Mouse (Mus musculus) MEL (cell line): Measurements from ENCODE around the gene Anxa4. TPM values are rescaled to one million over a fixed set of nuclear protein-coding genes. Genes with fewer than 3 reads are reported as not detected.

Experiments
- DNase-seq: peaks from one replicate; pipeline ENCODE4 v3.0.0; 2011; ENCODE audit warnings: low read depth, low spot score
- H3K27ac ChIP-seq: 2 replicates; pipeline ENCODE4 v1.5.1; 2012; ENCODE audit warnings: low read depth, mild to moderate bottlenecking, control low read depth, low read length, moderate library complexity; ENCODE audit not compliant: control insufficient read depth
- H3K27me3 ChIP-seq, 2 experiments: fragments of 150-350 bp in 1 of 2; sonication (generic) in 1 of 2; 2 replicates each; pipeline ENCODE4 v1.6.1; 2012; ENCODE audit warnings: low read length in 2 of 2, mild to moderate bottlenecking in 2 of 2, improper control_type of control experiment in 1 of 2, moderate library complexity in 1 of 2; ENCODE audit not compliant: insufficient read depth in 2 of 2, control insufficient read depth in 1 of 2
- H3K36me3 ChIP-seq, 2 experiments: 2 replicates each; pipeline ENCODE4 v1.6.1; 2012 to 2014; ENCODE audit warnings: low read length in 2 of 2, improper control_type of control experiment in 1 of 2, inconsistent platforms in 1 of 2, mild to moderate bottlenecking in 1 of 2; ENCODE audit not compliant: insufficient read depth in 2 of 2, control insufficient read depth in 1 of 2
- H3K4me1 ChIP-seq, 2 experiments: fragments of 150-350 bp in 1 of 2; sonication (generic) in 1 of 2; 2 replicates each; pipeline ENCODE4 v1.6.1; 2012; ENCODE audit warnings: low read length in 2 of 2, improper control_type of control experiment in 1 of 2, mild to moderate bottlenecking in 1 of 2; ENCODE audit not compliant: insufficient read depth in 2 of 2, control insufficient read depth in 1 of 2
- H3K4me3 ChIP-seq, 2 experiments: fragments of 150-350 bp in 1 of 2; sonication (generic) in 1 of 2; 2 replicates each; pipeline ENCODE4 v1.5.1; 2012; ENCODE audit warnings: low read depth in 2 of 2, low read length in 2 of 2, mild to moderate bottlenecking in 2 of 2, moderate library complexity in 2 of 2, control low read depth in 1 of 2, improper control_type of control experiment in 1 of 2; ENCODE audit not compliant: control insufficient read depth in 1 of 2, insufficient read depth in 1 of 2
- H3K79me2 ChIP-seq: 2 replicates; pipeline ENCODE4 v1.6.1; 2012; ENCODE audit warnings: mild to moderate bottlenecking, low read length, moderate library complexity; ENCODE audit not compliant: control insufficient read depth, poor library complexity, insufficient read depth
- H3K9ac ChIP-seq: 2 replicates; pipeline ENCODE4 v1.6.1; 2012; ENCODE audit warnings: low read depth, mild to moderate bottlenecking, control low read depth, low read length, moderate library complexity; ENCODE audit not compliant: control insufficient read depth, poor library complexity, severe bottlenecking
- H3K9me3 ChIP-seq: fragments of 150-350 bp; sonication (generic); replicated peaks from 2 replicates; pipeline ENCODE4 v1.6.1; 2012; ENCODE audit warnings: mild to moderate bottlenecking, low read length, improper control_type of control experiment, moderate library complexity; ENCODE audit not compliant: insufficient read depth
- CHD2 ChIP-seq: IDR thresholded peaks from 2 replicates; pipeline ENCODE4 v1.6.1; 2011; ENCODE audit warnings: low read length, improper control_type of control experiment
- E2F4 ChIP-seq: IDR thresholded peaks from 2 replicates; pipeline ENCODE4 v1.6.1; 2011; ENCODE audit warnings: low read depth, low read length, improper control_type of control experiment, borderline replicate concordance
- KAT2A ChIP-seq: conservative IDR thresholded peaks from 2 replicates; pipeline ENCODE4 v1.6.1; 2012; ENCODE audit warnings: low read depth, low read length, improper control_type of control experiment, inconsistent platforms
- MAFK ChIP-seq: IDR thresholded peaks from 2 replicates; pipeline ENCODE4 v1.6.1; 2011; ENCODE audit warnings: low read depth, mild to moderate bottlenecking, low read length, improper control_type of control experiment, borderline replicate concordance
- MAX ChIP-seq: IDR thresholded peaks from 2 replicates; pipeline ENCODE4 v1.6.1; 2011; ENCODE audit warnings: low read length, improper control_type of control experiment
- MYB ChIP-seq: IDR thresholded peaks from 2 replicates; pipeline ENCODE4 v1.6.1; 2011; ENCODE audit warnings: mild to moderate bottlenecking, low read depth, low read length, improper control_type of control experiment
- MYC ChIP-seq: IDR thresholded peaks from 2 replicates; pipeline ENCODE4 v1.6.1; 2011; ENCODE audit warnings: low read depth, mild to moderate bottlenecking, low read length, improper control_type of control experiment, moderate library complexity
- NELFE ChIP-seq: IDR thresholded peaks from 2 replicates; pipeline ENCODE4 v1.6.1; 2011; ENCODE audit warnings: low read depth, low read length, improper control_type of control experiment
- NRF1 ChIP-seq: IDR thresholded peaks from 2 replicates; pipeline ENCODE4 v1.6.1; 2014; ENCODE audit warnings: low read depth, mild to moderate bottlenecking, inconsistent platforms, low read length, improper control_type of control experiment, moderate library complexity; ENCODE audit not compliant: poor library complexity, insufficient read depth, severe bottlenecking
- POLR2AphosphoS2 ChIP-seq: IDR thresholded peaks from 2 replicates; pipeline ENCODE4 v1.6.1; 2011; ENCODE audit warnings: low read length, improper control_type of control experiment
- SIN3A ChIP-seq: IDR thresholded peaks from 2 replicates; pipeline ENCODE4 v1.6.1; 2012; ENCODE audit warnings: low read length, improper control_type of control experiment, inconsistent platforms
- TAL1 ChIP-seq: IDR thresholded peaks from 2 replicates; pipeline ENCODE4 v1.6.1; 2012; ENCODE audit warnings: mild to moderate bottlenecking, inconsistent platforms, low read length, moderate library complexity, mixed read lengths
- TCF12 ChIP-seq: IDR thresholded peaks from 2 replicates; pipeline ENCODE4 v1.6.1; 2014; ENCODE audit warnings: low read depth, mild to moderate bottlenecking, inconsistent platforms, low read length, improper control_type of control experiment, moderate library complexity
- USF1 ChIP-seq: IDR thresholded peaks from 2 replicates; pipeline ENCODE4 v1.6.1; 2014; ENCODE audit warnings: low read depth, mild to moderate bottlenecking, inconsistent platforms, low read length, improper control_type of control experiment, moderate library complexity
- USF2 ChIP-seq, 2 experiments: IDR thresholded peaks; 2 replicates each; pipeline ENCODE4 v1.6.1; 2011 to 2012; ENCODE audit warnings: improper control_type of control experiment in 2 of 2, low read length in 2 of 2, borderline replicate concordance in 1 of 2, inconsistent platforms in 1 of 2, low read depth in 1 of 2, mild to moderate bottlenecking in 1 of 2; ENCODE audit not compliant: insufficient read depth in 1 of 2
- ZC3H11A ChIP-seq: IDR thresholded peaks from 2 replicates; pipeline ENCODE4 v1.6.1; 2012; ENCODE audit warnings: low read depth, mild to moderate bottlenecking, inconsistent platforms, low read length, improper control_type of control experiment
- ZKSCAN1 ChIP-seq: IDR thresholded peaks from 2 replicates; pipeline ENCODE4 v1.6.1; 2012; ENCODE audit warnings: low read depth, mild to moderate bottlenecking, inconsistent platforms, low read length, improper control_type of control experiment, moderate library complexity
- ZMIZ1 ChIP-seq: IDR thresholded peaks from 2 replicates; pipeline ENCODE4 v1.6.1; 2012; ENCODE audit warnings: low read depth, mild to moderate bottlenecking, inconsistent platforms, low read length, improper control_type of control experiment, moderate library complexity
- ZNF384 ChIP-seq: IDR thresholded peaks from 2 replicates; pipeline ENCODE4 v1.6.1; 2012; ENCODE audit warnings: low read depth, mild to moderate bottlenecking, inconsistent platforms, low read length, improper control_type of control experiment
- polyA plus RNA-seq, 2 experiments: library from polyadenylated mRNA; stranded (reverse) in 1 of 2; unstranded in 1 of 2; fragments of >175 nt in 1 of 2; fragments of >200 nt in 1 of 2; gene quantifications; 2 replicates each; pipeline versions ENCODE4 v1.2.1 to v1.2.4; 2012; ENCODE audit warnings: low replicate concordance in 2 of 2, low read depth in 1 of 2; ENCODE audit not compliant: insufficient read length in 2 of 2, insufficient read depth in 1 of 2, missing spikeins in 1 of 2
- total RNA-seq: library from RNA; depleted of rRNA; stranded (reverse); fragments of 300-350 nt; gene quantifications from 2 replicates; pipeline ENCODE4 v1.2.3, GENCODE M21; 2012

The Anxa4 gene
- total and polyA plus RNA-seq, 3 experiments, result 31.1 to 176 (median 53.6) TPM

GRCm38 (mm10) chr6:86815436-86815835 lies 22.1 kb upstream of the Anxa4 start:
- no peaks in the 10 kb centered on the region for H3K27me3 ChIP-seq
- H3K36me3 ChIP-seq, result no peaks in the 10 kb centered on the region; a peak in 2 of 4 replicates
- H3K79me2 ChIP-seq, result no peaks in the 10 kb centered on the region
- H3K4me1 ChIP-seq, result peaks cover 9 to 15% of the 10 kb centered on the region in 2 experiments; a peak in 3 of 4 replicates
- no peak for TF ChIP-seq MAFK
- TF ChIP-seq TAL1, result no peak
- TF ChIP-seq MYC, result no peak
- no peak for TF ChIP-seq USF2 (IDR thresholded peaks at IDR 0.05; ENCODE audit: borderline replicate concordance in 1 of 2, insufficient read depth in 1 of 2, low read depth in 1 of 2, low read length in 2 of 2)
- TF ChIP-seq POLR2AphosphoS2, result no peak
- TF ChIP-seq SIN3A, result no peak
- no peak for TF ChIP-seq CHD2
- TF ChIP-seq E2F4, result no peak
- TF ChIP-seq KAT2A, result no peak
- no peak for TF ChIP-seq MYB
- no peak for TF ChIP-seq ZMIZ1
- TF ChIP-seq MAX, result no peak
- TF ChIP-seq ZC3H11A, result no peak
- TF ChIP-seq NELFE, result no peak
- TF ChIP-seq ZKSCAN1, result no peak
- no peak for TF ChIP-seq ZNF384
- TF ChIP-seq TCF12, result no peak
- no peak overlapping the region for H3K4me3 ChIP-seq
- H3K27ac ChIP-seq, result no peak overlapping the region
- no peaks in the 10 kb centered on the region for H3K9me3 ChIP-seq
- H3K9ac ChIP-seq, result no peak overlapping the region
- no peak for DNase-seq

DNA sequence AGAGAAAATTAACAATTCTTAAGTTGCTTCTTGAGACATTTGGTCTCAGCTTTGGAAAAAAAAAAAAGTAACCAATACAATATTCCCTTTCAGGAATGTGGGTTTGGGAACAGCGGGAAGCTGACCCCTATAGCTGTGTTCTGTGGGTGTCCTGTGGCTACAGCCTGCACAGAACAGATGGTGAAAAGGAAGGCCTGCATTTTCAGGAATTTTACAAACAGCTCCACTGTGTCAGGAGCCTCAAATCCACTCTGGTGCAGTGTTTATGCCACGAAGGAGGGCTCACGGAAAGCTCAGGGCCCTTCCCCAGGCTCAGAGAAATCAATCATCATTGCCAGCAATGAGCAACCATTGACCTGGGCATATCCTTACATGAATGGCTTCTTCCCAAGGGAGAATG lies 21.5 kb upstream of the Anxa4 start:
- Histone ChIP-seq H3K27ac (no peak overlapping the region), H3K4me3 (no peak overlapping the region), H3K9ac (no peak overlapping the region), H3K9me3 (no peaks in the 10 kb centered on the region), H3K27me3 (no peaks in the 10 kb centered on the region), H3K36me3 (no peaks in the 10 kb centered on the region; a peak in 2 of 4 replicates), H3K79me2 (no peaks in the 10 kb centered on the region), H3K4me1 (peaks cover 9 to 15% of the 10 kb centered on the region in 2 experiments; a peak in 3 of 4 replicates)
- no peak for DNase-seq
- TF ChIP-seq NRF1, result no peak
- TF ChIP-seq E2F4, result no peak
- TF ChIP-seq SIN3A, result no peak
- TF ChIP-seq USF1, result no peak
